Mouse (Mus musculus) kidney, embryonic 16.5 days (tissue): ENCODE measurements around the gene Mon1a. TPM values are rescaled to one million over a fixed set of nuclear protein-coding genes. Genes with fewer than 3 reads are reported as not detected.

ENCODE experiments used
- ATAC-seq: fragments of 200-750 bp; cut with Nextera tagmentation; 2 replicates; pipeline ENCODE4 v1.8.0; 2017; ENCODE audit warnings: moderate TSS enrichment; ENCODE audit not compliant: low FRiP score, low TSS enrichment
- H3K27ac ChIP-seq: fragments of 300-500 bp; sonication (generic); 2 replicates; pipeline ENCODE4 v1.5.1; 2014; ENCODE audit warnings: low read length
- H3K27me3 ChIP-seq: fragments of 300-500 bp; sonication (generic); 2 replicates; pipeline ENCODE4 v1.6.1; 2014; ENCODE audit warnings: low read length, control low read depth, mixed read lengths; ENCODE audit not compliant: insufficient read depth
- H3K36me3 ChIP-seq: fragments of 300-500 bp; sonication (generic); 2 replicates; pipeline ENCODE4 v1.6.1; 2014; ENCODE audit warnings: low read length, control low read depth, mixed read lengths; ENCODE audit not compliant: insufficient read depth
- H3K4me1 ChIP-seq: fragments of 300-500 bp; sonication (generic); 2 replicates; pipeline ENCODE4 v1.6.1; 2014; ENCODE audit warnings: low read length, control low read depth, mixed read lengths; ENCODE audit not compliant: insufficient read depth
- H3K4me2 ChIP-seq: fragments of 300-500 bp; sonication (generic); replicated peaks from 2 replicates; pipeline ENCODE4 v1.6.1; 2014; ENCODE audit warnings: low read depth, low read length
- H3K4me3 ChIP-seq: fragments of 300-500 bp; sonication (generic); 2 replicates; pipeline ENCODE4 v1.5.1; 2014; ENCODE audit warnings: mild to moderate bottlenecking, low read length
- H3K9ac ChIP-seq: fragments of 300-500 bp; sonication (generic); replicated peaks from 2 replicates; pipeline ENCODE4 v1.6.1; 2014; ENCODE audit warnings: low read length
- H3K9me3 ChIP-seq: fragments of 300-500 bp; sonication (generic); 2 replicates; pipeline ENCODE4 v1.6.1; 2016; ENCODE audit warnings: low read length, control low read depth
- WGBS: fragments of 180-500 bp; shearing (Covaris S2); extraction: QIAGEN DNeasy Blood & Tissue Kit; methylation state at CpG from one replicate; pipeline ENCODE4 v1.1.7; 2014; 5-methylcytosine and 5-hydroxymethylcytosine counted together
- polyA plus RNA-seq: library from polyadenylated mRNA; unstranded; fragments of >200 nt; fragmentation: Nextera tagmentation; extraction: Ambion mirVana; gene quantifications from 2 replicates; pipeline ENCODE4 v1.2.1, GENCODE M21; 2015

Mon1a gene
- polyA plus RNA-seq, 1 experiment from 2014 or later: 13.6 TPM

GRCm38 (mm10) chr9:107888267-107888850, 408 bp downstream of the Mon1a start:
- H3K4me2 ChIP-seq: peak overlapping the region; percentile 89
- H3K4me1 ChIP-seq: peaks cover 6% of the 10 kb centered on the region
- peak; percentile 85 for ATAC-seq
- peak overlapping the region; percentile 70; the same call in 1 of the 2 replicates for H3K27ac ChIP-seq
- peak overlapping the region; percentile 85 for H3K4me3 ChIP-seq
- 0% methylated on average over 18 of the region's 18 CpGs for WGBS
- H3K36me3 ChIP-seq: no peaks in the 10 kb centered on the region
- H3K27me3 ChIP-seq: peaks cover 2% of the 10 kb centered on the region; the same call in 1 of the 2 replicates
- H3K9ac ChIP-seq: peak overlapping the region; percentile 85
- no peaks in the 10 kb centered on the region for H3K9me3 ChIP-seq

DNA sequence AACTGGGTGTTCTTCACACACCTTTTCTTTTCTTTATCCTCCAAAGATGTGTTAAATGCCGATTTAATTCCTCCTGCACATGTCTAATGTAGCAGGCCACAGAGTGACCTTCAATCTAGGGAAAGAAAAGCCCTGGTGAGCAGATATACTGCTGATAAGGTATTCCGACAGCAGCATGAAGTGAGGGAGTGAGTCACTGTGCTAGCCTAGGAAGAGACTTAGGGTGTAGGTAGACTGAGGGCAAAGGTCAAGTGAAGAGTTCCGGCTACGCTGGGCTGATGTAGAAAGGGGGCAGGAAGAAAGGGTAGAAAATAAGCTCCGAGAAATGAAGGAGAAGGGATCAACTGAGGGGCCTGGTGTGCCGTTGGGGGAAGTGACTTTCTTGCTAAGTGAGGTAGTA, 2.3 kb downstream of the Mon1a start:
- H3K27ac ChIP-seq: no peak overlapping the region
- peaks cover 2% of the 10 kb centered on the region; the same call in 1 of the 2 replicates for H3K27me3 ChIP-seq
- no peak overlapping the region for H3K4me3 ChIP-seq
- no peaks in the 10 kb centered on the region for H3K36me3 ChIP-seq
- 85% methylated on average over 6 of the region's 6 CpGs for WGBS
- H3K9me3 ChIP-seq: no peaks in the 10 kb centered on the region
- no peak overlapping the region for H3K4me2 ChIP-seq
- ATAC-seq: no peak
- H3K9ac ChIP-seq: no peak overlapping the region
- H3K4me1 ChIP-seq: peaks cover 6% of the 10 kb centered on the region

- no peaks in the 10 kb centered on the region for H3K9me3 ChIP-seq
- no peak for ATAC-seq
- no peaks in the 10 kb centered on the region for H3K36me3 ChIP-seq
- no peak overlapping the region for H3K4me2 ChIP-seq
- no peak overlapping the region for H3K4me3 ChIP-seq
- no peak overlapping the region for H3K27ac ChIP-seq
- WGBS: 96% methylated on average over 1 of the region's 1 CpGs
- H3K9ac ChIP-seq: no peak overlapping the region
- H3K4me1 ChIP-seq: peaks cover 6% of the 10 kb centered on the region
- H3K27me3 ChIP-seq: peaks cover 2% of the 10 kb centered on the region; the same call in 1 of the 2 replicates
Observed at GRCm38 (mm10) chr9:107891023-107891422, 3.1 kb downstream of the Mon1a start.

- Histone ChIP-seq H3K27me3 (peaks cover 9% of the 10 kb centered on the region), H3K36me3 (no peaks in the 10 kb centered on the region), H3K4me3 (no peak overlapping the region), H3K27ac (no peak overlapping the region), H3K9ac (no peak overlapping the region), H3K4me2 (no peak overlapping the region), H3K9me3 (no peaks in the 10 kb centered on the region), H3K4me1 (peaks cover 15% of the 10 kb centered on the region)
- 92% methylated on average over 10 of the region's 10 CpGs for WGBS
- no peak for ATAC-seq
Observed at GRCm38 (mm10) chr9:107898563-107898962, 10.6 kb downstream of the Mon1a start.

GRCm38 (mm10) chr9:107899855-107900254, 11.9 kb downstream of the Mon1a start:
- no peak for ATAC-seq
- no peak overlapping the region for H3K27ac ChIP-seq
- no peak overlapping the region for H3K9ac ChIP-seq
- no peak overlapping the region for H3K4me3 ChIP-seq
- H3K4me1 ChIP-seq: peaks cover 16% of the 10 kb centered on the region
- no peak overlapping the region for H3K4me2 ChIP-seq
- no peaks in the 10 kb centered on the region for H3K9me3 ChIP-seq
- WGBS: 73% methylated on average over 12 of the region's 12 CpGs
- H3K36me3 ChIP-seq: no peaks in the 10 kb centered on the region
- peaks cover 9% of the 10 kb centered on the region for H3K27me3 ChIP-seq

DNA sequence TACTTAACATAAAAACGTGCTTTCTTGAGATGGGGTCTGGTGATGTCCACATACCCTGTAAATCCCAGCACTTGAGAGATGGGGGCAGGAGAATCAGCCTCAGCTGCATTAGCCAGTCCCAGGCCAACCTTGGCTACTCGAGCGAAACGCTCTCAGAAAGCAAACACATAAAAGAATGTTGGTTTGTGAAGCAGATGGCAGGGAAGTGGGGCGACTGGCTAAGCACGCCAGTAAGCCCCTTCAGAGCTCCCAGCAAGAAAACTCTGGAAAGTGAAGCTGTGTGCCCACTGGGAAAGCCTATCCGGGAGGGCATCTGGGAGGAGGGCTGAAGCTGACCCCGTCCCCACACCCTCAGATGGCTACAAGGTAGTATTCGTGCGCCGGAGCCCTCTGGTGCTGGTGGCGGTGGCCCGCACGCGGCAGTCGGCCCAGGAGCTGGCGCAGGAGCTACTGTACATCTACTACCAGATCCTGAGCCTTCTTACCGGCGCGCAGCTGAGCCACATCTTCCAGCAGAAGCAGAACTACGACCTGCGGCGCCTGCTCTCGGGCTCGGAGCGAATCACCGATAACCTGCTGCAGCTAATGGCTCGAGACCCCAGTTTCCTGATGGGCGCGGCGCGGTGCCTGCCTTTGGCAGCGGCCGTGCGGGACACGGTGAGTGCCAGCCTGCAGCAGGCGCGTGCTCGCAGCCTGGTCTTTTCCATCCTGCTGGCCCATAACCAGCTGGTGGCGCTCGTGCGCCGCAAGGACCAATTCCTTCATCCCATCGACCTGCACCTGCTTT, 13.1 kb downstream of the Mon1a start:
- Histone ChIP-seq H3K27me3 (peaks cover 9% of the 10 kb centered on the region), H3K4me3 (peak overlapping the region; percentile 45), H3K4me2 (peak overlapping the region; percentile 77), H3K36me3 (no peaks in the 10 kb centered on the region), H3K4me1 (peaks cover 25% of the 10 kb centered on the region), H3K27ac (no peak overlapping the region), H3K9me3 (no peaks in the 10 kb centered on the region), H3K9ac (peak overlapping the region; percentile 59)
- peak; percentile 56; the same call in 1 of the 2 replicates for ATAC-seq
- 6% methylated on average over 44 of the region's 44 CpGs for WGBS

DNA sequence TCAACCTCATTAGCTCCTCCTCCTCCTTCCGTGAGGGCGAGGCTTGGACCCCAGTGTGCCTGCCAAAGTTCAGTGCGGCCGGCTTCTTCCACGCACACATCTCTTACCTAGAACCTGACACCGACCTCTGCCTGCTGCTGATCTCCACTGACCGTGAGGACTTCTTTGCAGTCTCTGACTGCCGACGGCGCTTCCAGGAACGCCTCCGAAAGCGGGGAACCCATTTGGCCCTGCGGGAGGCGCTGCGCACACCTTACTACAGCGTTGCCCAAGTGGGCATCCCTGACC, 13.6 kb downstream of the Mon1a start:
- H3K27ac ChIP-seq: no peak overlapping the region
- peaks cover 30% of the 10 kb centered on the region for H3K4me1 ChIP-seq
- no peaks in the 10 kb centered on the region for H3K36me3 ChIP-seq
- H3K4me3 ChIP-seq: peak overlapping the region; percentile 45
- H3K9ac ChIP-seq: peak overlapping the region; percentile 14; the same call in 1 of the 2 replicates
- no peaks in the 10 kb centered on the region for H3K9me3 ChIP-seq
- ATAC-seq: no peak
- H3K27me3 ChIP-seq: peaks cover 9% of the 10 kb centered on the region
- WGBS: 12% methylated on average over 17 of the region's 17 CpGs
- H3K4me2 ChIP-seq: peak overlapping the region; percentile 77

GRCm38 (mm10) chr9:107904726-107905125, 16.8 kb downstream of the Mon1a start:
- Histone ChIP-seq H3K9me3 (no peaks in the 10 kb centered on the region), H3K4me3 (no peak overlapping the region), H3K4me1 (peaks cover 54% of the 10 kb centered on the region), H3K27me3 (peaks cover 9% of the 10 kb centered on the region), H3K4me2 (no peak overlapping the region), H3K9ac (no peak overlapping the region), H3K27ac (no peak overlapping the region), H3K36me3 (no peaks in the 10 kb centered on the region)
- ATAC-seq: peak; percentile 40; the same call in 1 of the 2 replicates
- WGBS: 6% methylated on average over 4 of the region's 4 CpGs

- H3K9ac ChIP-seq: peak within 1 kb of the TSS; percentile 62
- H3K27me3 ChIP-seq: peaks cover 3% of the 10 kb centered on the region; the same call in 1 of the 2 replicates
- H3K27ac ChIP-seq: peak within 1 kb of the TSS; percentile 71
- H3K4me3 ChIP-seq: peak within 1 kb of the TSS; percentile 44
- H3K36me3 ChIP-seq: no peaks in the 10 kb centered on the region
- peak; percentile 84 for ATAC-seq
- no peaks in the 10 kb centered on the region for H3K9me3 ChIP-seq
- WGBS: 6% methylated on average over 17 of the region's 19 CpGs
- peaks cover 43% of the 10 kb centered on the region for H3K4me1 ChIP-seq
- peak within 1 kb of the TSS; percentile 74 for H3K4me2 ChIP-seq
Observed at GRCm38 (mm10) chr9:107906252-107906966, 18.5 kb downstream of the Mon1a start, which contains the start of gene Mst1r. Gene Mst1r (plus strand): TSS chr9:107906873.
